Mouse (Mus musculus) embryo, embryonic 10.5 days (tissue): ENCODE results near the gene Ppp1r13l.

ENCODE experiments used
- DNase-seq: peaks from one replicate; pipeline ENCODE4 v3.0.0-alpha.2; 2015; ENCODE audit warnings: low spot score

Ppp1r13l gene

GRCm38 (mm10) chr7:19359299-19359891 lies at the start of gene Ppp1r13l, which contains the start of gene Cd3eap:
Gene Ppp1r13l (plus strand): TSS chr7:19359749.
Gene Cd3eap (minus strand): TSS chr7:19359483.
- peak; percentile 94 for DNase-seq

- DNase-seq = peak; percentile 97
Observed at GRCm38 (mm10) chr7:19309884-19310641, 49.5 kb upstream of the Ppp1r13l start, which contains the start of gene Fosb. Gene Fosb (minus strand): TSS chr7:19310051.

- DNase-seq = no peak
Observed at GRCm38 (mm10) chr7:19311991-19312390, 47.6 kb upstream of the Ppp1r13l start.

GRCm38 (mm10) chr7:19314033-19314432 lies 45.5 kb upstream of the Ppp1r13l start:
- no peak for DNase-seq

- no peak for DNase-seq
Observed at GRCm38 (mm10) chr7:19316451-19317161, 42.9 kb upstream of the Ppp1r13l start.

- DNase-seq = no peak
Observed at GRCm38 (mm10) chr7:19318201-19318600, 41.3 kb upstream of the Ppp1r13l start.

- DNase-seq = no peak
Observed at GRCm38 (mm10) chr7:19318676-19319075, 40.9 kb upstream of the Ppp1r13l start.

- no peak for DNase-seq
Observed at GRCm38 (mm10) chr7:19319458-19319857, 40.1 kb upstream of the Ppp1r13l start.

GRCm38 (mm10) chr7:19319906-19320305 lies 39.6 kb upstream of the Ppp1r13l start:
- peak; percentile 98 for DNase-seq

- DNase-seq = no peak
Observed at GRCm38 (mm10) chr7:19320637-19321036, 38.9 kb upstream of the Ppp1r13l start.

- DNase-seq = no peak
Observed at GRCm38 (mm10) chr7:19321464-19321863, 38.1 kb upstream of the Ppp1r13l start.

GRCm38 (mm10) chr7:19322489-19322888 lies 37.1 kb upstream of the Ppp1r13l start:
- no peak for DNase-seq

GRCm38 (mm10) chr7:19324221-19324620 lies 35.3 kb upstream of the Ppp1r13l start:
- DNase-seq = no peak

- no peak for DNase-seq
Observed at GRCm38 (mm10) chr7:19325262-19326199, 34.0 kb upstream of the Ppp1r13l start.

- DNase-seq = peak; percentile 93
Observed at GRCm38 (mm10) chr7:19326359-19326758, 33.2 kb upstream of the Ppp1r13l start.

- DNase-seq = peak; percentile 92
Observed at GRCm38 (mm10) chr7:19327128-19327527, 32.4 kb upstream of the Ppp1r13l start.

- no peak for DNase-seq
Observed at GRCm38 (mm10) chr7:19327782-19328181, 31.8 kb upstream of the Ppp1r13l start.

GRCm38 (mm10) chr7:19328425-19328824 lies 31.1 kb upstream of the Ppp1r13l start:
- DNase-seq = no peak

- DNase-seq = no peak
Observed at GRCm38 (mm10) chr7:19331910-19332309, 27.6 kb upstream of the Ppp1r13l start.

GRCm38 (mm10) chr7:19332709-19333352 lies 26.7 kb upstream of the Ppp1r13l start:
- peak; percentile 68 for DNase-seq

GRCm38 (mm10) chr7:19335583-19335982 lies 24.0 kb upstream of the Ppp1r13l start:
- no peak for DNase-seq
